Mouse (Mus musculus): Measurements from ENCODE around the gene Gnaq. TPM values are rescaled to one million over a fixed set of nuclear protein-coding genes. Genes with fewer than 3 reads are reported as not detected.
A peak's percentile ranks its signal among the peaks of the same experiment; 100 is the strongest.

The Gnaq gene
- polyA plus RNA-seq, 1 experiment from 2014 or later = 23.8 TPM

GRCm38 (mm10) chr19:16286451-16287175, 154.0 kb downstream of the Gnaq start:
- no peaks in the 10 kb centered on the region for H3K27me3 ChIP-seq
- no peaks in the 10 kb centered on the region for H3K36me3 ChIP-seq
- H3K9ac ChIP-seq (replicated peaks) = no peak overlapping the region

DNA sequence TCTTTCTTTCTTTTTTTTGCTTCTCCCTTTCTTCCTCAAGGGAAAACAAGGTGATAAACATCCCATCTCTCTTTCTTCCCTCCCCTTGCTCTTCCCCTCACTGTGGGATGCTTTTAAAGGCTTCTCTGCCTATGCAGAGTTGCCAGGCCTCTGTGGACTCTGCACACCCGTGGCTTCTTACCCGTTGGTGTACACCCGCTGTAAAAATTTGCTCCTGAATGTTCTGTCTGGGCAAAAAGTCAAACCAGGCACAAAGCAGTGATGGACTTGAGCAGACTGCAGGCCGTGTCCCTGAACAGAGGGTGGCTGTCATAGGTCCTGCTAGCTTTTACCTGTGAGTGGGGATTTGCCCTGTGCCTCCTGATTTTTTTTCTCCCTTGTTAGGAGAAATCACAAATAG, 154.7 kb downstream of the Gnaq start:
- Histone ChIP-seq H3K4me3 (replicated peaks) (no peak overlapping the region), H3K4me2 (no peak overlapping the region), H3K9me3 (no peaks in the 10 kb centered on the region), H3K4me1 (replicated peaks) (peaks cover 18% of the 10 kb centered on the region), H3K27ac (no peak overlapping the region), H3K36me3 (no peaks in the 10 kb centered on the region), H3K9ac (replicated peaks) (no peak overlapping the region), H3K27me3 (no peaks in the 10 kb centered on the region)
- ATAC-seq (ENCODE audit: insufficient number of reproducible peaks, insufficient read depth, low FRiP score, low TSS enrichment, low read depth) = no peak
- WGBS = 78% methylated on average over 4 of the region's 4 CpGs

More at GRCm38 (mm10) chr19:16286451-16287175, 154.0 kb downstream of the Gnaq start:
- Histone ChIP-seq H3K27ac (peak overlapping the region; percentile 25; the same call in 1 of the 2 replicates), H3K4me2 (no peak overlapping the region), H3K4me1 (replicated peaks) (peaks cover 12% of the 10 kb centered on the region), H3K9me3 (no peaks in the 10 kb centered on the region), H3K4me3 (replicated peaks) (no peak overlapping the region)
- 46% methylated on average over 10 of the region's 10 CpGs for WGBS
- ATAC-seq (ENCODE audit: insufficient number of reproducible peaks, insufficient read depth, low FRiP score, low TSS enrichment, low read depth) = no peak

DNA sequence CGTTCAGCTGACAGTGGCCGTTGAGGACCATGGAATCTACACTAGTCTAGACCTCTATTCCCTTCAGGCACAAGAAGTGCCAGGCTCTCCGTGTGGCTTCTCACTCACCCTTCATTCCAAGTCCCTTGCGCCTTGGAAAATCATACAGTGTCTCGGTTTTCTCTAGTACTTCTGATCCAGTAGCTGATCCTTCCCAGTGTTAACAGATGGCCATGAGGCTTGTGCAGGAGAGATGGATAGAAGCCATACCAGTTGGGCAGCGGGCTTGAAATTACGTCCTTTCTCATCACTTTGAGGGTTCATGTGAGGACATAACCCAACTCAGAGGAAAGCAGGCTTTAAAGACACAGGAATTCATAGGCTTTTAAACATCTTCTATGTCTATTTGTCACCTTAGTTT, 155.3 kb downstream of the Gnaq start:
- no peak for ATAC-seq (ENCODE audit: insufficient number of reproducible peaks, insufficient read depth, low FRiP score, low TSS enrichment, low read depth)
- Histone ChIP-seq H3K27ac (no peak overlapping the region), H3K9ac (replicated peaks) (no peak overlapping the region), H3K27me3 (no peaks in the 10 kb centered on the region), H3K4me1 (replicated peaks) (peaks cover 21% of the 10 kb centered on the region), H3K9me3 (no peaks in the 10 kb centered on the region), H3K4me2 (no peak overlapping the region), H3K4me3 (replicated peaks) (no peak overlapping the region), H3K36me3 (no peaks in the 10 kb centered on the region)
- 87% methylated on average over 7 of the region's 7 CpGs for WGBS

- no peak overlapping the region for H3K27ac ChIP-seq
- H3K36me3 ChIP-seq = no peaks in the 10 kb centered on the region
- 67% methylated on average over 3 of the region's 3 CpGs for WGBS
- no peak overlapping the region for H3K4me2 ChIP-seq
- H3K9me3 ChIP-seq = no peaks in the 10 kb centered on the region
- no peak overlapping the region for H3K9ac ChIP-seq (replicated peaks)
- no peaks in the 10 kb centered on the region for H3K27me3 ChIP-seq
- ATAC-seq (ENCODE audit: insufficient number of reproducible peaks, insufficient read depth, low FRiP score, low TSS enrichment, low read depth) = no peak
- H3K4me1 ChIP-seq (replicated peaks) = peaks cover 21% of the 10 kb centered on the region
- H3K4me3 ChIP-seq (replicated peaks) = no peak overlapping the region
These were observed 158.5 kb downstream of the Gnaq start for GRCm38 (mm10) chr19:16291088-16291487.

GRCm38 (mm10) chr19:16292056-16292608, 159.5 kb downstream of the Gnaq start:
- WGBS = 57% methylated on average over 2 of the region's 2 CpGs
- Histone ChIP-seq H3K36me3 (no peaks in the 10 kb centered on the region), H3K4me2 (no peak overlapping the region), H3K4me1 (replicated peaks) (peaks cover 15% of the 10 kb centered on the region; the same call in 1 of the 2 replicates), H3K4me3 (replicated peaks) (no peak overlapping the region), H3K27me3 (no peaks in the 10 kb centered on the region), H3K9me3 (no peaks in the 10 kb centered on the region), H3K27ac (0 out of 2 replicates have a peak overlapping the region, but pooled peaks have one; percentile 35), H3K9ac (replicated peaks) (no peak overlapping the region)
- ATAC-seq (ENCODE audit: insufficient number of reproducible peaks, insufficient read depth, low FRiP score, low TSS enrichment, low read depth) = no peak

DNA sequence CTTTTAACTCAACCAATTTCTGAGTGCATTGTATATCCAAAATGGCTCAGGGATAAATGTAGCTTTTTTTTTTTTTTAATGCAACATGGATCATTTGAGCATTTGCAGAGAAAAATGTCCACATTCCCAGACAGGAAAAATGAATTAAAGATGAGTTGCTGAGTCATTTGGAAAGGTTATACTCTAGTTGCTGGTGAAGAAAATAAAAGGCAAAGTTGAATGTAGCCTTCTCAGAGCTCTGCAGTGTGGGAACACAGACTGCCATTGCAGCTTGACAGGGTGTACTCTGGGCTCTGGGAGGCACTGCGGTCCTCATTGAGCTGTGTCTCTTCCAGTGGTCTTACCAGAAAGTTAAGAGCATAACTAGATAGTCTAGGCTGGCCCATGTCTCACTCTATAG, 160.3 kb downstream of the Gnaq start:
- 88% methylated on average over 1 of the region's 1 CpGs for WGBS
- Histone ChIP-seq H3K4me3 (replicated peaks) (no peak overlapping the region), H3K4me2 (no peak overlapping the region), H3K9ac (replicated peaks) (no peak overlapping the region), H3K9me3 (no peaks in the 10 kb centered on the region), H3K27ac (no peak overlapping the region), H3K4me1 (replicated peaks) (peaks cover 12% of the 10 kb centered on the region; the same call in 1 of the 2 replicates), H3K27me3 (no peaks in the 10 kb centered on the region), H3K36me3 (no peaks in the 10 kb centered on the region)
- no peak for ATAC-seq (ENCODE audit: insufficient number of reproducible peaks, insufficient read depth, low FRiP score, low TSS enrichment, low read depth)

DNA sequence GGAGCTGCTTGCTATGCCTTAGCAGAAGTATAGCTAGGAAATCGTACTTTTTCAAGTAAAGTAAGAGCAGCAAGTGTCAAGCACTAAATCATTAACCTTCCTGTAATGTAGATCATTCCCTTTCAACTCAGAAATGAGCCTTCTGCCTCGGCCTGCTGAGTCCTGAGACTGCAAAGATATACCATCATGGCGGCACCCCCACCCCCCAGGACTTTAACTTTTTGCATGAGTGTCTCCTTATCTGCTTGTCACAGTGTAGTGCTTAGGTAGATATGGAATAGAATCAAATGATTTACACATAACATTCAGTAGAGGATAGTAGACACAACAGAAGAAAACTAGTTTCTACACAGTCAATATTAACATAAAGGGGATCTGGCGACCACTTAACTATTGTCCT, 167.8 kb downstream of the Gnaq start:
- H3K27me3 ChIP-seq = no peaks in the 10 kb centered on the region
- H3K4me2 ChIP-seq = no peak overlapping the region
- no peak overlapping the region for H3K9ac ChIP-seq (replicated peaks)
- no peak overlapping the region for H3K27ac ChIP-seq
- no peaks in the 10 kb centered on the region for H3K9me3 ChIP-seq
- no peak for ATAC-seq (ENCODE audit: insufficient number of reproducible peaks, insufficient read depth, low FRiP score, low TSS enrichment, low read depth)
- H3K4me1 ChIP-seq (replicated peaks) = no peaks in the 10 kb centered on the region
- no peak overlapping the region for H3K4me3 ChIP-seq (replicated peaks)
- 77% methylated on average over 4 of the region's 4 CpGs for WGBS
- H3K36me3 ChIP-seq = no peaks in the 10 kb centered on the region

DNA sequence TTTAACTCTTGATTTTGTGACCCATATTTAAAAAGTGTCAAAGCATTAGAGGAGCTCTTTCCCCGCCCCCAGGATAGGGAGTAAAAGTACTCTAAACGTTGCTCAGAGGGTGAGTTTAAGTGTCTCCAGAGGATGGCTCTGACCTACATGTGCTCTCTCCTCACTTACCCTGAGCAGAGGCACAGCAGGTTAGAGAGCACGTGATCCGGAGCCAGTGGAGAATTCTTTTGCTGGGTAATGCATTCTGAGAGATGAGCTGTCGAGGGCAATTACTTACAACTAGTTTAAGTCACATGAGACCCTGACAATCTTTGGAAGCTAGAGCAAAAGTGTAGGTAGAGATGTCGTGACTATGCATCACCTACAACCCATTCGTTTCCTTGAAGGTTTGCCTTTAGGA, 168.7 kb downstream of the Gnaq start:
- WGBS = 74% methylated on average over 7 of the region's 7 CpGs
- H3K4me3 ChIP-seq (replicated peaks) = no peak overlapping the region
- no peak overlapping the region for H3K9ac ChIP-seq (replicated peaks)
- H3K4me2 ChIP-seq = no peak overlapping the region
- H3K9me3 ChIP-seq = no peaks in the 10 kb centered on the region
- no peaks in the 10 kb centered on the region for H3K27me3 ChIP-seq
- no peak for ATAC-seq (ENCODE audit: insufficient number of reproducible peaks, insufficient read depth, low FRiP score, low TSS enrichment, low read depth)
- no peaks in the 10 kb centered on the region for H3K4me1 ChIP-seq (replicated peaks)
- no peaks in the 10 kb centered on the region for H3K36me3 ChIP-seq
- H3K27ac ChIP-seq = no peak overlapping the region

- no peaks in the 10 kb centered on the region for H3K36me3 ChIP-seq
- no peak overlapping the region for H3K9ac ChIP-seq (replicated peaks)
- no peak overlapping the region for H3K27ac ChIP-seq
- H3K27me3 ChIP-seq = no peaks in the 10 kb centered on the region
- H3K4me3 ChIP-seq (replicated peaks) = no peak overlapping the region
- no peaks in the 10 kb centered on the region for H3K9me3 ChIP-seq
- no peaks in the 10 kb centered on the region for H3K4me1 ChIP-seq (replicated peaks)
- ATAC-seq (ENCODE audit: insufficient number of reproducible peaks, insufficient read depth, low FRiP score, low TSS enrichment, low read depth) = no peak
- no peak overlapping the region for H3K4me2 ChIP-seq
These were observed 176.4 kb downstream of the Gnaq start for GRCm38 (mm10) chr19:16309031-16309430.

GRCm38 (mm10) chr19:16314295-16314821, 181.7 kb downstream of the Gnaq start:
- Histone ChIP-seq H3K4me2 (no peak overlapping the region), H3K9me3 (no peaks in the 10 kb centered on the region), H3K4me1 (replicated peaks) (0 out of 2 replicates have a peak, but pooled peaks cover 4% of the 10 kb centered on the region), H3K4me3 (replicated peaks) (no peak overlapping the region), H3K9ac (replicated peaks) (no peak overlapping the region), H3K36me3 (peaks cover 11% of the 10 kb centered on the region), H3K27ac (no peak overlapping the region), H3K27me3 (no peaks in the 10 kb centered on the region)
- 70% methylated on average over 4 of the region's 4 CpGs for WGBS
- ATAC-seq (ENCODE audit: insufficient number of reproducible peaks, insufficient read depth, low FRiP score, low TSS enrichment, low read depth) = no peak

GRCm38 (mm10) chr19:16315525-16315924, 182.9 kb downstream of the Gnaq start:
- Histone ChIP-seq H3K36me3 (peaks cover 11% of the 10 kb centered on the region), H3K9me3 (no peaks in the 10 kb centered on the region), H3K27ac (no peak overlapping the region), H3K4me3 (replicated peaks) (no peak overlapping the region), H3K27me3 (no peaks in the 10 kb centered on the region), H3K4me2 (no peak overlapping the region), H3K4me1 (replicated peaks) (0 out of 2 replicates have a peak, but pooled peaks cover 4% of the 10 kb centered on the region), H3K9ac (replicated peaks) (no peak overlapping the region)
- ATAC-seq (ENCODE audit: insufficient number of reproducible peaks, insufficient read depth, low FRiP score, low TSS enrichment, low read depth) = no peak
- 91% methylated on average over 4 of the region's 4 CpGs for WGBS

All from limb, embryonic 12.5 days (tissue).